Mouse (Mus musculus) thymus, adult 18-20 months (tissue): Measurements from ENCODE around the gene Olfr675.
"Not testable (repeated sequence)": the region's sequence is repeated elsewhere in the genome, so short reads cannot be mapped to it uniquely, and the experiment has no call there.

ENCODE experiments used
- DNase-seq, 2 experiments: peaks; one replicate each; pipeline ENCODE4 v3.0.0; 2022; ENCODE audit warnings: mixed read lengths in 2 of 2

Olfr675 gene

DNA sequence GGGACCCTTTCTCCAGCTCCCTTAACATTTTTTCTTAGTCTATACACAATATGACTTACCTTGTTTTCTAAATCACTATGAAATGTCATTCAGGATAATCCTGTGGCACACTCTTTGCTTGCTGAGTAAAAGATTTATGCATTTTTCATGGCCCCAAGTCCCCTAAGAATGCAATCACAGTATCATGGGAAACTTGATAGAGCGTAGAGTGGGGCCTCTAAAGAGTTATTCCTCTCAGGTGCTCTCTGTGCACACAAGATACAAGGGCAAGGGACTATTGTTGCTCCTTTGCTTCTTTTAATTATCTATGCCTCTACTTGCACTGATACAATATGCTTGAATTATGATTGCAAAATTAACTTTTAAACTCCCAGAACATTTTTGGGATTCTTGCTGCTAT is at the start of gene Olfr675:
TSS of gene Olfr675 (minus strand) at position 101 of the 400 bp plus-strand sequence.
- no peak for DNase-seq

GRCm38 (mm10) chr7:105064175-105064574 is 35.9 kb upstream of the Olfr675 start, which contains the start of gene Olfr678:
Olfr678 (plus strand) TSS chr7:105064475.
- DNase-seq, result no peak

DNA sequence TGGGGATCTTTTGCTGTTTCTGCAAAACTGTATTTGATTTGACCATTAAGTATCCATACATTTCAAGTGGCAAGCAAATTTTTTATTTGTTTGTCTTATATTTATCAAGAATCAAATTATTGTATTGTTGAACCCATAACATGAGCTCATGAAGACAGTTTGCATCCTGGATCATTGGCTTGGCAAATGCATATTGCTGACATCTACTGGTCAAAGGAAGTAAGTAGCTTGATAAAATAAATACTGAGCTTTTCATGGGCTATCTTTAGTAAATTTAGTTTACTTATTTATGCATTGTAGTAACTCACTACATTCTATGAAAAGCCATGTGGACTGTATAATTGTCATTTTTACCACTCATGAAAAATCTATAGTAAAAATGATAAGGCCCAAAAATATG is 30.7 kb upstream of the Olfr675 start:
- no peak for DNase-seq

- not testable (repeated sequence) for DNase-seq
These were observed 5.6 kb upstream of the Olfr675 start for GRCm38 (mm10) chr7:105033836-105034235.

- DNase-seq, result no peak
These were observed 4.1 kb upstream of the Olfr675 start, which contains the start of gene Olfr676 for GRCm38 (mm10) chr7:105032398-105032797. Olfr676 (plus strand) TSS chr7:105032698.

DNA sequence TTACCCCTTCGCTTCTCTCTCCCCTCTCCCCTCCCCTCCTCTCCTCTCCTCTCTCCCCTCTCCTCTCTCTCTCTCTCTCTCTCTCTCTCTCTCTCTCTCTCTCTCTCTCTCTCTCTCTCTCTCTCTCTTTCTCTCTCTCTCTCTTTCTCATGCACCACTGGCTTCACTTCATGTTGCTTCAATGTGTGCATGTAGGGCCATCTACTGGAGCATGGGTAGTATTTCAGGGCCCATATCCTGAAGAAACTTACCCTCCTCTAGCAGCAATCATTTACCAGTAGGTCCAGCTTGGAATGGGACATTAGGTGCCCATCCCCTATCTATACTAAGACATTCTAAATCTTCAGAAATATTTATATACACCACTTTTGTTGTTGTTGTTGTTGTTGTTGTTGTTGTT is 5.7 kb downstream of the Olfr675 start:
- no peak for DNase-seq

- no peak for DNase-seq
These were observed 26.3 kb downstream of the Olfr675 start, which contains the start of gene Olfr672 for GRCm38 (mm10) chr7:105001929-105002328. Olfr672 (minus strand) TSS chr7:105002029.

GRCm38 (mm10) chr7:104979026-104979425 is 49.2 kb downstream of the Olfr675 start, which contains the start of gene Olfr671:
Olfr671 (minus strand) TSS chr7:104979126.
- DNase-seq, result no peak

DNA sequence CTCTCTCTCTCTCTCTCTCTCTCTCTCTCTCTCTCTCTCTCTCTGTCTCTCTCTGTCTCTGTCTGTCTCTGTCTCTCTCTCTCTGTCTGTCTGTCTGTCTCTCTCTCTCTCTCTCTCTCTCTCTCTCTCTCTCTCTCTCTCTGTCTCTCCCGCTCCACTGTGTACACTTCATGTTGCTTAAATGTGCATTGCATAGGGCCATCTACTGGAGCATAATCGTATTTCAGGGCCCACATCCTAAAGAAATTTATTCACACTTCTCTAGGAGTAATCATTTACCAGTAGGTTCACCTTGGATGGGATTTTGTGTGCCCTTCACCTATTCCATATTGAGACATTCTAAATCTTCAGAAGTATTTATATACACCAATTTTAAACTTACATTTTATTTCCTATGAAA is 55.8 kb downstream of the Olfr675 start:
- not testable (repeated sequence) for DNase-seq
